Mouse (Mus musculus): Measurements from ENCODE around the gene Jph4.

Jph4 gene

DNA sequence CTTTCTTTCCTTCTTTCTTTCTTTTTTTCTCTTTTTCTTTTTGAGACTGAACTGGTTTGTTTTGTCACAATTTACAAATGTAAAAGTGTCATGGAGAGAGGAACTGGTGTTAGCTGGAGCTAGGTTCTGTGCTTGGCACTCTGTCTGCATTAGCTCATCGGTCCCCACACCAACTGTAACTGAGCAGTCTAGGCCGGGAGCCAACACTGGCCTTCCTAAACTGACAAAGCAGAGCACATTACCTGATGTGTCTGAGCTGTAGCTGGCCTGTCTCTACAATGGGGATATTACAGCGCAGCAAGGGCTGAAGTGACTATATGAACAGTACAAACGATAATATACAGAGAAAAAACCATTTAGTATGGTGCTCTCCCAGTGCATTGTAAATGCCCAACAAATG, 2.1 kb upstream of the Jph4 start:
- no peak for DNase-seq (ENCODE audit: extremely low spot score)

DNA sequence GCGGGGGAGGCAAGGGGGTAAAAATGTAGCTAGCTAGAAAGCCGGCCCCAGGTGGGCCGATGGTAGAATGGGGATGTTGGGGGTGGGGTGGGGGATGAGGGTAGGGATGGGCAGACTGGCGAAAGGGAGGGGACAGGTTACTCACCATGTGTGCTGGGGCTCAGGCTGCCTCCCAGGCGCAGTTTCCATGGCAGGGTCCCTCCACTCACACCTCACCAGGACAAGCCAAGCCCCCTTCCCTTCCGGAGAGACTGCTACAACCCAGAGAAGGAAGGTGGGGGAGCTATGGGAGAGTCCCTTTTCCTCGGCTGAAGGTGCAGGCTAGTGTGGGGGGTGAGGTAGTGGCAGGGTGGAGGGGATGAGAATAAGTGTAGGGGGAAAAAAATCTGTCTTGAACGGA, 889 bp downstream of the Jph4 start:
- no peak for DNase-seq (ENCODE audit: extremely low spot score)

DNA sequence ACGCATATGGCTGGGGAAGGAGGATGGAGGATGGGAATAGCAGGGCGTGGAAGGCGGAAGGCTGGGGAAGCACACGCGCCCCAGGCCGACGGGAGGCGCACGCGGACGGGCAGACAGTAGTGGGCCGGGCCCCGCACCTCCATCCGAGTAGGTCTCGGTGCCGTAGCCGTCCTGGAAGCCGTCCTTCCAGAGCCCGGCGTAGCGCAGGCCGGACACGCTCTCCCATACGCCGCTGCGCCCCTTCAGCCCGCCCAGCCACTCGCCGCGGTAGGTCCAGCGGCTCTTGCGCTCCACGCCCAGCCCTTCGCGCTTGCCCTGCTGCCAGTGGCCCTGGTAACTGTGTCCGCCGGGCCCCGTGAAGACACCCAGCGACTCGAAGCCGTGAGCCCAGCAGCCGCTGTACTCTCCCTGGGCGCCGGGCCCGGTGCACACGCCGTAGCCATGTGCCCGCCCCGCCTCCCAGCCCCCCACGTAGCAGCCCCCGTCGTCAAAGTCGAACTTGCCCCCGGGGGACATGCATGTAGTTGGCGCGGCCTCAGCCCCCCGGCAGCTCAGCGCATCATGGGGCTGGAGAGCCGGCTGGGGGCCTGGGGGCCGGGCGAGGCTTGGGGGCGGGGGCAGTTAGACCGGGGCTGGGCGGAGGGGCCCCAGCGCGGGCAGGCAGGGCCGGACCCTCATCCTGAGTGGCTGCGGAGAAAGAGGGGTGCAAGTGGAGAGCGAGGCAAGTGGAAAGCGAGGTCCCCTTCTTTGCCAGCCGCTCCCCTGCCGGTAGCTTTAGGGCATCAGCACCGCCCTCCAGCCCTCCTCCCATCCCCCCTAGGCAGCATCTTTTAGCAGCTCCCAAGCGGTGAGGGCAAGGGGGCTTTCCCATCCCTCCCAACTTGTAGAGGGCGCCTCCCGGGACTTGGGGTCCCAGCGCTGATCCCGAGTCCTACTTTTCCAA, 1.7 kb downstream of the Jph4 start:
- DNase-seq (ENCODE audit: extremely low spot score) = peak; percentile 58

DNA sequence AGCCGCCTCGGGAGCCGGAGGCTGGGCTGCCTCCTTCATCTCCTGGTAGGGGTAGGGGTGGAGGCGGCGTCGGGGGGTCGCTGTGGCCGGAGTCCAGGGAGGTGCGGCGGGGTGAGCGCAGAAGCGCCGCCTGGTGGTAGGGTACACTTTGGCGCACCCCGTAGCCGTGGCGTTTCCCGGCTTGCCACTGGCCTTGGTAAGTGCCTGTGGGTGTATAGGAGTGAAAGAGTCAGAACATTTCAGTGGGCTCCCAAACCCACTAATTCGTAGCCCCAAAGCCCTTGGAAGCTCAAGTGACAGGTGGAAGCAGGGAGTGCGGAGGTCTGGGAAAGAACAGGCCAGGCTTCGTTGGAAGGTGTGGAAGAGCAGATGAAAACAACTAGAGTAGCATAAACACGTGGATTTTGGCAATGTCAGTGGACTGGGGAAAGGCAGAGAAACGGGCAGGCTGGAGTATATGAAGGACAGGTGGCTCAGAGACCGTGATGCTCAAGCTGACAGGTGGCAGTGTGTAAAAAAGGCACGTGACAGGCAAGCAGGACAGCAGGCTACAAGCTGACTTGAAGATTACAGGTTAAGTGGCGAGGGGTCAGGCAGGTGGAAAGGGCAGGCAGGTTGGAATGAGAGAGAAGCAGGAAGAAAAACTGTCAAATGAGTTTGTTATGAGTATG, 2.6 kb downstream of the Jph4 start:
- no peak for DNase-seq (ENCODE audit: extremely low spot score)

DNA sequence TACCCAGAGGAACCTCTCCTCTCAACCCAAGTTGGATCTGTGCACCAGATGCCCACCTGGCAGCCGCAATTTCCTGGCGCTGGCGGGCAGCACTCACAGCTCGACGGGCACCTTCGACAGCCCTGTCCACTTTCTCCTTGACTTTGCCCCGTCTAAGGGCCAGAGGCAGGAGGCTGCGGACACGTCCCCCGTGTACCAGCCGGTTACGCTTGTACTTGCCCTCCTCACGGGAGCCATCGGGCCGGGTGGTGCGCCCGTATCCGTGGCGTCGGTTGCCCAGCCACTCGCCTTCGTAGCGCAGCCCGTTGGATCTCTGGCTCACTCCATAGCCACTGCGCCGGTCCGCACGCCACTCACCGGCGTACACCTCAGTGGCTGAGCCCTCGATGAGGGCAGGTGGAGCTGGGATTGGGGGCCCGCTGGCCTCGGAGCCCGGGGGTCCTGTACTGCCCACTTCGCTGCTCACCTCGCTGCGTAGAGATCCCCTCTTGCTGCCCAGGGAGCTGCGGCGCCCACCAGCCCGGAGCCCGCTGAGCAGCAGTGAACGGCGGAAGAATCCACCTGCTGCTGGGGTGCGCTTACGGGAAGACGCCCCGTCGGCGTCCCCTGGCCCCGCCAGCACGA, 3.3 kb downstream of the Jph4 start:
- DNase-seq (ENCODE audit: extremely low spot score) = no peak

DNA sequence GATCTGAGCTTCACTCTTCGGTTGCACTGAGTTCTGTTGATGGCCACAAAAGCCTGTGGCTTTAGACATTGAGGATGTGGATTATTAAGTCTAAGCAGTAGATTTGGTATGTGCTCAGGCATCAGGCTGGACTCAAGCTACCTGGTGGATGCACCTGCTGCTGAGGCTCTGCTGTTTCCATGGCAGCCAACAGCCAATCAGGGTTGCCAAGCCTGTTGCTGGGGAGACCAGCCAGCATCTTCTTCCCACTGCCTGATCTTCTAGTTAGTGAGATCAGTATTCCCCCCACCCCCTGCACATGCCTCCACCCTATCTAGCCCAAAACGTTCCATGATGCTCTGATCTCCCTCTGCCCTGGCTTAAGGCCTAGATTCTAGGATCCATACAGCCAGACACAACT, 5.0 kb downstream of the Jph4 start:
- DNase-seq (ENCODE audit: extremely low spot score) = no peak

DNA sequence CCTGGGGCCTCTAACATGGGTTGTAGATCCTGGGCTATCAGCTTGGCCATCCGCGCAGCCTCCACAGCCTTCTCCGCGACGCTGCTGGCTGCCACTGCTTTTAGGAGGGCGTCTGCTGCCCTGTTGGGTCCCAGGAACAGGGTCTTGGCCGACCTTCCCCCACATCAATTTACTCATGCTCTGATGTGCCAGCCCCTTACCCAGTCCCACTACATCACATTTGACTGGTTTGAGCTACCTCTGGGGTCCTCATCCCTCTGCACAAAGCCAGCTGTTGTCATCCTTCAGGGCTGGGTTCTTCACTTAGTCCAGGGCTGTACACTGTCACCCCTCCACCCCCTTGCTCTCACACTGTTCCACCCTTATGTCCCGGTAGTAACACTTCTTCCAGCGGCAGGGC, 6.7 kb downstream of the Jph4 start:
- no peak for DNase-seq (ENCODE audit: extremely low spot score)

DNA sequence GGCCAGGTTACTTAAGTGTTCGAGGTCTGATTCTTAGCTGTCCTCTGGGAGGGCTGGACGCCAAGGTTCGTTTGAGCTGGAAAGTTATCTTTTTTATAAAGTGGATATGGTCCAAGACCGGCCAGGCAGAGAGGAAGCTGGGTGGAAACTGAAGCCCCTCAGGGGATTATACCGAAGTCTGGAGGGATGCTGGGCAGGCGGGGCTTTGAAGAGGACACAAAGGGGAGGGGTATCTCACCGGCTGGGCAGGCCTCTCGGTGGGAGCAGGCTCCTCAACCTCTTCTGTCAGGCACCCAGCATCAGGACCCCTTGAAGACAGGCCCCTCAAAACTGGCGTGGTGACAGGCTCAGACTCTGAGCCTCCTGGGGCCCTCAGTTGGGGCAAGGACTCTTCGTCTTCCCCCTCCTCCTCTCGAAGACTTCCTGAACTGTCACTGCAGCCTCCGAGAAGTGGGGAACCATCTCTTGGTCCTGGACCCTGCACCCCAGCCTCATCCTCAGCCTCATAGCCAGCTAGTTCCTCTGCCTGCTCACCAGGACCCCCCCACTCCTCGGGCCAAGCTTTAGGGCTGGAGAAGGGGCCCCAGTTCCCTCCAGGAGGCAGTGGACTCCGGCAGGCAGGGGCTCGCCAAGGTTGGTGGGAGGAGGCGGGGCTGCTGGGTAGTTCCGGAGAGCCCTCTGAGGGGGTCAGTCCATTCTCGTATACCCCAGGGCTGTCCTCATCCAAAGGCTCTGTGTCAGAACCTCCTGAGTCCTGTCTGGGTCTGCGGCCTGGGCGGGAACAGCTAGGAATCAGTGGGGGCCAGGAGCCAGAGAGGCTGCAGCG, 7.5 kb downstream of the Jph4 start:
- DNase-seq (ENCODE audit: extremely low spot score) = no peak

DNA sequence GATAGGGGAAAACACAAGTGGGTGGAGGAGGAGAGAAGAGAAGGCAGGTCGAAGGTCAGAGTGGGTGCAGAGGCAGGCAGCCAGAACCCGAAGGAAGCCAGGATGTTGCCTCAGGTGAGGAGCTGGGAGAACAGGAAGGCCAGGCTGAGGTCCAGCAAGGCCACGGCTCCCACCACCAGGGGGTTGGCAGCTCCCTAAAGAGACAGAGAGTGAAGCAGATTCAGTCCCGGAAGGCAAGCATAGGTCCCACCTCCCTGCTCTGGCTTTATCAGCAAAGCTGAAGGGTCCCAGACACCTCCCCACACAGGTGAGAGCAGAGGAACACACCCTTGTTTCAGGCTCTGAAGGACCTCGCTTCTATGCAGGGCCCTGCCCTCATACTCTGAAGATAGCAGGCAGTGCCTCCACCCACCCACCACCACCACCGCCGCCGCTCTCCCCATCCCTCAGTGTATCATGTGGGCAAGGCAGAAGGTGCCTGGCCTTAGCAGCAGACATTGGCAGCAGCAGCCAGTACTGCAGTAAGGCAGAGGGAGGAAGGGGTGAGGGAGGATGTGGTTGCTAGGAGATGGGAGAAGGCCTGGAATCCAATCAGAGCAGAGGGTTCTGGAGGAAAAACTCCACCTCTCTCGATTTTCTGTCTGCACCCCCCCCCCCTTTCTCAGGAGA, 8.4 kb downstream of the Jph4 start:
- no peak for DNase-seq (ENCODE audit: extremely low spot score)

DNA sequence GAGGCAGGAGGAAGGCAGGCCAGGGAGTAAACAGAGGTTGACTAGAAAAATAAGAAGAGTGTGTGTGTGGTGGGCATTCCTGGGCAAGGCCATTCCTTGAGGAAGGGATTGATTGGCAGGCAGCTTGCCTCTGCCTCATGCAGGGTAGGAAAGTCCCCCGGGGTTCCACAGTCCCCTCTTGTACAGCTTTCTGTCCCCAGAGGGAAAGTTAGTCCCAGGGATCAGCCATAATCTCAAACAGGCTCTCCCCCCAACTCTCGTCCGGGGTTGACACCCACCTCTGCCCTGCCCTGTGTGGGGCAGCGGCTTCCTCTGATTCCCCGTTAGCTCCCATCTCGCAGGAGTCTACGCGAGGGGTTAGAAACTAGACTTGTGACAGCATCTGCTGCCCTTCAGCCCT, 9.7 kb downstream of the Jph4 start:
- no peak for DNase-seq (ENCODE audit: extremely low spot score)

DNA sequence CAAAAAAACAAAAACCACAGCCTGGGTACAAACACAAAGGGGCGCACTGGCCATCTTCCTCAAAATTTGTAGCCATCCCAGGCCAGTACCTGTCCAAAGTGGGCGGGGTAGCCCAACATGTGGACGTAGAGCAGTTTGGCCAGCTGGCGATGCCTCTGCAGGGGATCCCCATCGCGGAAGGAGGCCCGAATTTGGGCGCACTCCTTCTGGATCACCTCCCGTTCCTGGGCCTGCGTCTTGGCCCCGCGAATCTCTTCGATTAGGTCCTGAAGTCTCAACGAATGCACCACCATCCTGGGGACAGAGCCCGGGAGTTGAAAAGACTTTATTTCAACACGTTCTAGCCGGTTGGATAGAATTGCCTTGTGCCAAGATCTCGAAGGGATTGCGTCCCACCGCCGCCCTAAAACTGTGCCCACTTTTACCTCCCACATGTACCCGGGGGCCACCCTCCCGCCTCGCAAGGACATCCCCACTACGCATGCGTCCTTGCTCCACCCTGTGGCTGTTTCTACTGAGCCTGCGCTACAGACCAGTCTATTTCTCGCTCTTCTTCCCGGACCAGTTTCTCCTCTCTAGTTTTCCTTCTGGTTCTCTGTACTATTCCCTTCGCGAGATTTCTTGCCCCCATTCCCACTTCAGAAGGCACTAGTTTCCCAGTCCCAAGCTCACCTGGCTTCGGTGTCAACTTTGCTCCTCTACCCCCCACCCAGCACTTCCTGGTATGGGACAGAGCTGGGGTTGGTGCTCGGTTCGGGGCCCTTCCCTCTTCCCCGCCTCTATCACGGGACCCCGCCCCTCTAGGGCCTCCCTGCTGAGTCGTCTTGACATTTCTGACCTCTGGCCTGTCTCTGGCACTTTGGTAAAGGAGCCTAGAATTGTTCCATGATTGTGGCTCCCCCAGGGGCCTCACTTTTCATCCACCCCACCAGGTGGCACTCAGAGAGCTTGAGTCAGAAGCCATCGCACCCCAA, 10.6 kb downstream of the Jph4 start, which contains the start of gene Ap1g2:
Ap1g2 (minus strand) TSS at position 758 of the 974 bp plus-strand sequence.
- peak; percentile 85 for DNase-seq (ENCODE audit: extremely low spot score)

DNA sequence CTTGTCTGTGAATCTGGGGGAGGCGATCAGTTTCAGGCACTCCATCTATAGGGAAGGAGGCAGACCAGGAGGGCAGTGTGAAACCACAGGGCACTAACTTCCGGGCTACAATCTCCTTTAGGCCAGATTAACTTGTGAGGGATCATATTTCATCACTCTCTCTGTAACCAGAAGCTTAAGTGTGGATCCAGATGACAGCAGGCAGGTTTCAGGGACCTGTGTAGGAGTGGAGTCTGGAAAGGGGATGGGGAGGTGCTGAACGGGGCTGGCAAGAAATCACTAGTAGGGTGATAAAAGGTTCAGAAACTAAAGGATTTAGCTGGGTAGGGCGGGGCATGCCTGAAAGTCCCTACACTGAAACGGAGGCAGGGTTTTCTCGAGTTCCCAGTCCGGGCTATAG, 11.3 kb downstream of the Jph4 start:
- DNase-seq (ENCODE audit: extremely low spot score) = no peak

DNA sequence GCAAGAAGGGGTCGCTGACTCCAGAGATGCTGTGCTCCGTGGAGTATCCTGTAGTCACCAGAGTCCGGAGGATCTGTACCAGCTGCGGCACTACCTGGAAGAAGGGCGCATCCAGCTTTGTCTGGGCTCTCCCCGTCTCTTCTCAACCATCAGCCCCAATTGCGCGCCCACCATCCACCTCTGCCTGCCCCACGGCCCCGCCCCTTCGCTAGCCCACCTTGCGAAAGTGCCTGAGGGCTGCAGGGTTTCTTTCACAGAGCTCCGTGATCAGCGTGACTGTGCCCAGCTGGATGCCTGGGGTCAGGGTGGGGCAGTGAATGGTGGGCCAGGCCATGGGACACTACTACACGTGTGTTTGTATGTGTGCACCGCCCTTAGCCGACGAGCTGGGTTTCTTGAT, 12.4 kb downstream of the Jph4 start:
- no peak for DNase-seq (ENCODE audit: extremely low spot score)

DNA sequence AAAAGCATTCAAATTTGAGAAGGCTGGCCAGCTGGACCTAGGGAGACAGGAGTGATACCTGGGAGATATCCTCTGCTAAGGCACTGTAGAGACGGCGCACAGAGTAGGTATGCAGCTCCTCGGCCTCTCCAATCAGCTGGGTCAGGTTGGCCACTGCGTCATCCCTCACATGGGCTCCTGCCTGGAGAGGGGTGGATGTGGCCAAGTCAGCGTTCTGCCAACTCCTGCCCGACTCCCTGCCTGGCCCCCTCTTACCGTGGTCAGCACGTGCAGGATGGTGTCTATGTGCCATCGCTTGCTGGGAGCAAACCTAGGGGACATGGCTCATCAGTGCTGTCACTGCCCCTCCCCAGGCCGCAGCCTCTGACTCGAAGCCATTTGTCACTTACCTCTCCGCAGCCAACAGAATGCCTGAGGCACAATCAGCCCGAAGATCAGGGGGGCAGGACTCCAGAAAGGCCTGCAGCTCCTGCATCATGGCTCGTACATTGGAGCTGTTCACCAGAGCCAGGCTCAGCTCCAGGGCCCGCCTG, 14.4 kb downstream of the Jph4 start:
- no peak for DNase-seq (ENCODE audit: extremely low spot score)

DNA sequence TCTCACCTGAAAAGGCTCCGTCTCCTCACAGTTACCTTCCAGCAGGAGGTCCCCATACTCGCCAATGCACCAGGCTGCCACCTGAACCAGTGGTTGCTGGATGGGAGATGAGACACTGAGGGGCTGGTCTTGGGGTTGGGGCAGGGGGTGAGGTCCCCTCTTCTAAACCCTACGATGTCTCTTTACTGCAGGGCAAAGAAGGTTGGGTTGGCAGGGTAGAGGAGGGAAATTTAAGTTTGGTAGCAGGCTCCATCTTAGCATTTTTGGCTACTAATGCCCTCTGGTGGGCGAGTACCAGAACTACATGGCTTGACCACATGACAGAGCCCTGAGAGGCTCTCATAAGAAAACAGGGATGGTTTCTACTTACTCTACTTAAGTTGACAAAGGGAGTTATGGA, 15.1 kb downstream of the Jph4 start:
- no peak for DNase-seq (ENCODE audit: extremely low spot score)

DNA sequence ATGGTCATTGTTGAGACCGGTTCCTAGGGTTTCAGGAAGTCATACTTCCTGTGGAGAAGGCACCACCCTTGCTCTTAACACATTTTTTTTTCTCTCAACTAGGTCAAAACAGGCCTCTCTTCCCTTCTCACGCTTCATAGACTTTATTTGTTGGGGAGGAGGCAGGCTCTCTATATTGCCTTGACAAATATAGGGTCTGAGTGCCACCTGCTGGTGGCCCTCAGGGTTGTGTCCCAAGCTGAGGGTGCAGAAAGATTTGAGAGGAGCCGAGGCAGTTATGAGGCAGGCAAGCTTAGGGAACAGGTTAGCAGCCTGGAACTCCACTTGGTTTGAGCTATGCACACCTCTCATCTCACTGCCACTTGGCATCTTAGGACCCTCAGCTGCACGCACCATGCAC, 18.7 kb downstream of the Jph4 start:
- no peak for DNase-seq (ENCODE audit: extremely low spot score)

DNA sequence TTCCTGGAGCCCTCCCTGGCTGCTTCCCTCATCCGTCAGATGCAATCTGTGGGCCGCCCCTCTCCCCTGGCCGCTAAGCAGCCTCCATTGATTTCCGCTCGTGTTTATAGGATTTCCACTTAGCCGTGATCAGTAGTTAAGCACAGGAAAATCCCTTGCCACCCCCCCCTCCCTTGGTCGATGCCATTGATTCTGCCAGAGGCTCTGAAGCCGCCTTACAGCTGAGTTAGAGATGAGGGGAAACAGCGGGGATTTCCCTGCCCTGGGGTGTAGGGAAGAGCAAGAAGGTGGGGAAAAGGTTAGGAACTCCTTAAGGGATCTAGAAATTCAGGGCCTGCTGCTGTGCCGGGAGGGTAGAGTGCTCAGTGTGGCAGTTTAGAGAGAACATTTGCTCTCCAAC, 19.1 kb downstream of the Jph4 start:
- no peak for DNase-seq (ENCODE audit: extremely low spot score)

DNA sequence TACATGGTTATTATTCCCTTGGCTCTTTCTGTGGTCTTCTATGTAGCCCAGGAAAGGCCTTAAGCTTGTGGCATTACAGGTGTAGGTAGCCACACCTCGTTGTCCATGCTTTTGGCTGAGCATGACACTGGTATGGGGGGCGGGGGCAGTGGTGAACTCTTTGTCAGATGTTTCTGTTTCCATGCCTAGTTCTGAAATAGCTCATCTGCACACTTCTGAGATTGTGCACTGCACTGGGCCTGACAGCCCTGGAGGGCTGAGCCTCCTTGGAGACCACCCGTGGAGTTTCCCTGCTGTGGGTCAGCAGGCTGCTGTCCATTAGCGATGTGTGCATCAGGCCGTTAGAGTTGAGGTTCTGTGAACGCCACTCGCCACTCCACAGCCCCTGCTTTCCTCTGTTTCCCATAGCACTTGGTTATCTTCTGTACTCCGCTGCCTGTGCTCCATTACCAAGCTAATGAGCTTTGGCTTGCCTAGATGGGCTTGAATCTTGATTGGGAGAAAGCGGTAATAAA, 20.1 kb downstream of the Jph4 start:
- DNase-seq (ENCODE audit: extremely low spot score) = no peak

DNA sequence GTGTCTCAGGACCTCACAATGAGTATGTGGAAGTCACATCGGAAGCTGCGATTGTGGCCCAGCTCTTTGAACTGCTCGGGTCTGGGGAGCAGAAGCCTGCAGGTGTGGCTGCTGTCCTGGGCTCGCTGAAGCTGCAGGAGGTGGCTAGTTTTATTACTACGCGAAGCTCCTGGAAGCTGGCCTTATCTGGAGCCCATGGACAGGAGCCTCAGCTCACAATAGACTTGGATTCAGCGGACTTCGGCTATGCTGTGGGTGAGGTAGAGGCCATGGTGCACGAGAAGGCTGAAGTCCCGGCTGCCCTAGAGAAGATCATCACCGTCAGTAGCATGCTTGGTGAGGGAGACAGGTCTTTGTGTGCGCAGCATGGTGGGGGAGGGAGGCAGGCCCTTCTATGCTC, 21.1 kb downstream of the Jph4 start:
- no peak for DNase-seq (ENCODE audit: extremely low spot score)

DNA sequence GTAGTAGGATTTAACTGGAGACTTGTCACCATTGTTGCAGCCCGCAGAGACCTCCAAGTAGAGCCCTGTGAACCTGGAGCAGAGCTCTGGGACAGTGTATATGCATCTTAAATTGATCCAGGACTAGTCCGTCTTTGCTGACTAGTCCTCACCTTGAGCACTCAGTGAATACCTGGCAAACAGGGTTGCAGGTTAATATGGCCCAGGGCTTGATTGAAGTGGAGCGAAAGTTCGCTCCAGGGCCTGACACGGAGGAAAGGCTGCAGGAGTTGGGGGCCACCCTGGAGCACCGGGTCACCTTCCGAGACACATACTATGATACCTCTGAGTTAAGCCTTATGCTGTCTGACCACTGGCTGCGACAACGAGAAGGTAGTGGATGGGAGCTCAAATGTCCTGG, 21.5 kb downstream of the Jph4 start:
- no peak for DNase-seq (ENCODE audit: extremely low spot score)

Data from embryo, embryonic 9.5 days (tissue).